Mouse (Mus musculus) cerebellum, postnatal 10 days (tissue): ENCODE measurements at regions not wholly inside any gene's neighbourhood (a gene's known extent, or its start where the extent isn't known, plus 50 kb on each side); places are given as distances from the start of the nearest gene placed in this dataset.
"Not testable (repeated sequence)": the region's sequence is repeated elsewhere in the genome, so short reads cannot be mapped to it uniquely, and the experiment has no call there.

Experiments used
- DNase-seq, 2 experiments: peaks; one replicate each; pipeline ENCODE4 v3.0.0; 2021; ENCODE audit warnings: mixed read lengths in 2 of 2

- peak in 1 of 2 experiments; percentile 20 for DNase-seq
These were observed 592.1 kb downstream of the Dcdc2c start for GRCm38 (mm10) chr12:27960064-27960463.

DNA sequence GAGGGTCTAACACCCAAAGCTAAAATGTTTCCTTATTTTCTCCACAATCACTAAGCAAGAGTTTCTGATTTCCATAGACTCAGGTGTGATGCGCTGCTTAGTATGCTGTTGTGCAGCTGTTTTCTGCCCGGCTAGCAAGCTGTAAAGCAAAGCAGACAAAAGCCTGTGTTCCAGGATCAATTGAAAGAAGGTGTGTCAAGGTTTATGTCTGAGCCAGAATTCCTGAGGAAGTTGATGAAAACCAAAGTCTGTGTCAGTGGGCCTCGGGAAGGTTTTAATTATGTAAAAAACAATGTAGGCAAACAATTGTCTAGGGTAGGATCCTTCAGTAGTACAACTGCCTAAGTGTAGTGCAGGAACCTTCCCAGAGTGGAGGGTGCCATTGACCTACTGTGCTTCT lies 604.6 kb downstream of the Dcdc2c start:
- no peak for DNase-seq

DNA sequence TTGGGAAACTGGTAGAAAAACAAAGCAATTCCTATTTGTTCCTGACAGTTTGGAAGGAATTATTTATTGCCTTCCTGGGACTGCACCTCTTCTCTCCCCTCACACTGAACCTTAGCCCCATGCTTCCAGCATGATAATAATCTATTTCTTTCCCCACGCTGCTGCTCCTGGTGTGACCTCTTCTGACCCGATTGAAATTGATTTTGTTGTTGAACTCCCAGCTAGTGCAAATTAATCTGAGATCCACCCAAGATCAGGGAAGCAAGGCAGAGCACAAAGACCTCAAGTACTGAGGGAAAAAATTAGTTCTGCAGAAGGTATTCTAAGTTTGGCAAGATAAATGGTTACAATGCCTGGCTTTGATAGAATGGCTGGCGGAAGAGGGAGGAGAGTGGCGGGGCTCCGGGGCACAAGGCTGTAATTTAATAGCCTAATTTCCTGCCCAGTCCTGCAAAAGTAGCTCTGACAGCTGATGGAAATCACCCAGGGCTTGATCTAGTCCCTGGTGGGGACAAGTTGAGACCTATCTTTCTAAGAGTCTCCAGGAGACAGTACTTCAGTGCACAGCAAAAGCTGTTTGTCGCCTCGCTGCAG lies 604.6 kb upstream of the Sox11 start:
- no peak for DNase-seq

DNA sequence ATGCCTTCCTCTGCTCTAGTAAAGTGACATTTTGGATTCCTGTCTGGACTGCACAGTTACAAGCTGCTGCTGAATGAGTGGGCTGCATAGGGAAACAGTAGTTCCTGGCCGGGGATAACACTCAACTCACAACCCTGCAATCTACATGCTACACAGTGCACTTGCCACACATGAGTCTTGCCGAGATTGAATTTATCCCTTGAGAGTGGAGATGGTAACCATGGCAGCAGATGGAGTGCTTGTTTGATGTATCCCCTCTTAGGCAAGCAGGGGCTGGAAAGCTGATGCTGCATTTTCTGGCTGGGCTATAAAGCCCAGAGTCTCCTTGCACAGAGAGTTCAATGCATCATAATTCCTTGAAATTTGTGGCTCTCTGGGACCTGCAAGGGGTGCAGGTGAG lies 603.0 kb upstream of the Sox11 start:
- no peak for DNase-seq

DNA sequence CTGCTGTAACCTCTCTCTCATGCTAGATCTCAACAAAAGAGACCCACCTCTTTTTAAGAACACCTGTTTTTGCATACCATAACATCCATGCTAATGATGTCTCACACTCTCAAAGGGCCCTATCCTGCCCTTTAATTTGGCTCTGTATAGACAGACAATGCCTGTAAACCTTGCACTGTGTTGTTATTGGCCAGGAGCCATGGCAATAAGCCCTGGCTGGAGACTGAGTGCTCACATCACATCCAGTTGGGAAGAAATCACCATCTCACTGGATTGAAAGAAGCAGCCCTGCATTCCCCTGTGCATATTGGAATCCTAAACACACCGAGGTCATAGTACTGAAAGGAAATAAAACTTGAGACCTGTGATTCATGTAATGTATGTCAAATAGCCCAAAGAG lies 598.7 kb upstream of the Sox11 start:
- peak; percentile 28 to 30 for DNase-seq

- peak; percentile 31 to 52 for DNase-seq
These were observed 590.2 kb upstream of the Sox11 start for GRCm38 (mm10) chr12:27932382-27933140.

GRCm38 (mm10) chr12:27928366-27928963 lies 586.1 kb upstream of the Sox11 start:
- peak; percentile 8 to 17 for DNase-seq

DNA sequence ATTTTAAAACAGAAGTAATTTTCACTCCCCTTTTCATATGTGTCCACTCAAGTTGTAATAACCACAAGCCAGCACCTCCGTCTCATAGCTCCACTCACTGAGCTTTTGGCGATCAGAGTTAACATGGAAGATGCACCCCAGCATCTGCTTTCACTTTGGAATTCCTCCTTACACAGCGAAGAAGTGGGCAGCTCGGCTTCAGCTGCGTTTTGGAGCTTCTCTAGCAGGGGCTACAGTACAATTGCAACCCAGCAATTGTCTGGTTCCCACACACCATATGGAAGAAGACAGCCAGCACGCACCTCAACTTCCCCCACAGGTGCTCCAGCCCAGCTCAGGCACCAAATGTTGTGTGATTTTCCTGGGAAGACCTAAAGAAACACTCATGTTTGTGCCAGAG lies 584.4 kb upstream of the Sox11 start:
- DNase-seq = no peak

DNA sequence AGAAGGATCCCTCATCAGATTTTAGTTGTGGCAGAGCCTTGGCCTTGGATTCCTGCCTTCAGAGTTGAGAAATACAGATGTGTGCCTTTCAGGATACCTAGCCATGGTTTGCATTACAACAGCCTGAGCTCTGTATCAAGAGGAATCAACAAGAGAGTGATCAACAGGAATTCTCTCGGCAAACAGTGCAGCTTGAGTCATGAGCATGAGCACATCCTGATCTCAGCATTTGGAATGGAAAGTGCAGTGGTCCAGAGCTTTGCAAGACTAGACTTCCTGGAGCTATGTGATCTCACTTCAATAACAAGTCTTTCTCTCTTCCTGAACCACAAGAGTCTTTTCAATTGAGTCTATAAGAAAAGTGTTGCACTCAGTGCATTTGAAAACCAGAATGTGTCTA lies 578.2 kb upstream of the Sox11 start:
- DNase-seq = no peak

DNA sequence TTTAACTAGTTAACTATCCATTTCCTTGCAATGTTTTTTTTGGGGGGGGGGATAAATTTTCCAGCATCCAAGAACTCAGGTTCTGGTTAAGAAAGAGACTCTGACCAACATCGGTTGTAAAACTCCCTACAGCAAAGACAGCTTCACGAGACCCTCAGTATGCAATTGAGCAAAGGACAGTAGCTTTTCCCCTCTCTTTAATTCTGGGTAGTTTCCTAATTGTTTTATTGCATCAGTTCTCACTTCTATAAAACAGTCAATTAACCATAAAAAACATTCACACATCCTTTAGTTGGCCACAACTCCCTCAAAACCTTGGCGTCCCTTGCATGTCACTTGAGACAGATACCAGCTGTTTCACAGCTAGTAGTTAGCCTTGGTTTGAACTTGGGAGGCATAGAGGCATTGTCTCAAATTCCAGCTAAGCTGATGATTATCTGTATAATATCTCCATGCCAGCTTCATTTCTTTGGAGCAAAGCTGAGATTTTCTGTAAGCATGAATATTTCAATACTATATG lies 574.1 kb upstream of the Sox11 start:
- no peak for DNase-seq

DNA sequence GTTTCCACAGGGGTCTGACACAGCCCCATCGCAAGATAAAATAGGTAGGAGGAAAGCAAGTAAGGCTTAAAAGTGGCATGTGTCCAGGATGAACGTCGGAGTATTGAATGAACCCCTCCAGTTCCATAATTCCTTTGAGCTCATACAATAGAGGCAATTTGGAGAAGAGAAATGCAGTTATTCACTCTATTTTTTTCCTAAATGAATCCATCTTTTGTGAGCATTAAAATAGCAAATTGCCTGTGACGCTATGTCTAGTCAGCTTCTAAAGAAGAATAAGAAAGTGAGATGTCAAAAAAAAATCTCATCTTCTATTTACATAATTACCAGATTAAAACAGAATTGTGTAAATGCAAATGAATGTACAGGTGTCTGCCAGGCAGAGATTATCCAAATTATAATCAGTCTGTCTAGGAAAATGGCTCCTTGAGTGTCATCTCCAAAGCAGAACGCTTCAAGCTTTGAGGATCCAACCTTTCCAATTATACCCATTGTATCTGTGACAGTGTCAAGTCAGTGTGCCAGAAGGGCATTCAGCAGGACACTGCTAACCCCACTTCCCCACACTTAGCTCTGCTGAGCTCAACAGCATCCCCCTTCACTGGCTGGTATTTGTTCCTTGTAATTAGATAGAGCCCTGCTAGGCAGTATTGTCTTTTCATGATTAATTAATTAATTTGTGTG lies 567.2 kb upstream of the Sox11 start:
- DNase-seq = no peak

GRCm38 (mm10) chr12:27896682-27897081 lies 554.3 kb upstream of the Sox11 start:
- not testable (repeated sequence) for DNase-seq

DNA sequence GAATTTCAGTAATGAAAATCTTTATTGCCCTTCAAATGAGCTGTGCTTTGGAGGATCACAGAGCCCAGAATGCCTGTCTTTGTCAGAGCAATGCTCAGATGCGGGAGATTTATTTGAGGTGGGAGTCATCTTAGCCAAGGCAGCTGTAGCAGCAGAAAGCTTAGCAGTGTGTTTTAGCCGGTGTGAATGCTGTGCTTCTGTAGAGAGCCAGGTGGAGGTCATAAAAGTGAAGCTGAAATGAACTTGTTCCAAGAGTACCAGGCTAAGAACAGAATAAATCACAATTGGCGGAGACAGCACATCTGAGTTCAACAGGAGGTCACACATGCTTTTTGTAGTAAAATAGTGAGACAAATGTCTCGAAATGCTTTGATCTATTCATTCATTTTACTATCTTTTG lies 539.3 kb upstream of the Sox11 start:
- no peak for DNase-seq

DNA sequence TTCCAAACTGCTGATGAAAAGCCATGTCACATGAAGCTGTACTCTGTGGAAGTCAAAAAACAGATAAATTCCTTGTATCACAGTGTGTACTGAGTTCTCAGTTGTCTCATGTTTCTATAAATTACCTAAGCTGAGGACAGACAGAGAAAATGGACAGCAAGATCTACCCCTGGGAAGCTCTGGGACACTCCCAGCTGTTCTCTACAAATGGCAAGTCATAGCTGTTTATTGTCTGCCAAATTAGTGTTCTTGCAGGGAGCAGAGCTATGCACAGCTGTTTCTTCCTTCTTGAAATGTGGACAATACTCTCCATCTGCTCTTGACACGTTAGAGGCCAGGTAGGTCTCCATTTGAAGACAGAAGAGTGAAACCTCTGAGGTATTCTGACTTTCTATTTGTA lies 524.0 kb upstream of the Sox11 start:
- DNase-seq = no peak

DNA sequence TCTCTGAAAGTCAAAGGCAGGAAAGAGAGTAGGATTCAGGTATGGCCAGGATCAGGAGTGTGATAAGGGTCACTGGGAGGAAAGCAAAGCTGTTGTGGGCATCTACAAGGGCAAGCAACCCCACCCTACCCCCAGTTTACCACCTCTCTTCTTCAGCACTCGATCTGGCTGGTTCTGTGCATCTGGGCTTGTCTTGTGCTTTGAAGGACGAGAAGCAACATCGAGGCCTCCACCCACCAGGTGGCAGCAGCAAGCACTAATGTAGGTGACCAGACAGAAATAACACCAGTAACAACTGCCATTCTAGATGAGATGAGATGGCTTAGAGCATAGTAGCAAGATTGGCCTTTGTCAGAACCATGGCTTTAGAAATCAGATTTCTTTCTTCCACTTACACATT lies 507.2 kb upstream of the Sox11 start:
- peak; percentile 40 to 49 for DNase-seq

DNA sequence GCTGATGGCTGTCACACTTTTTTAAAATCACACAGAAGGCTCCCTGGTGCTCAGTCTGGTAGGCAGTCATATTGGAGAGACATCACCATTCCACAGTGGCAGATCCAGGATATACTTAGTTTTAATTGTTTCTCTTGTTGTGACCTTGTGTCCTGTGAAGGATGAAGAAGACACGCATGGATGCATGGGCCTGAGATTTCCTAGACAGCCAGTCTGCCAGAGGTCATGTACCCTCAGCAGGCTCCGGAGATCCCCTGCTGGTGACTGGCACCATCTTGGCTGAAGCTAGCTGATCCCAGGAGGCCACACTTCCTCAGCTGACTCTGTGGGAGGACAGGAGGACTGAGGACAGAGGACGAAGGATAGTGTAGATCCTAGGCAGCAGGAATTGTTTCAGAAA lies 506.7 kb upstream of the Sox11 start:
- DNase-seq = no peak

DNA sequence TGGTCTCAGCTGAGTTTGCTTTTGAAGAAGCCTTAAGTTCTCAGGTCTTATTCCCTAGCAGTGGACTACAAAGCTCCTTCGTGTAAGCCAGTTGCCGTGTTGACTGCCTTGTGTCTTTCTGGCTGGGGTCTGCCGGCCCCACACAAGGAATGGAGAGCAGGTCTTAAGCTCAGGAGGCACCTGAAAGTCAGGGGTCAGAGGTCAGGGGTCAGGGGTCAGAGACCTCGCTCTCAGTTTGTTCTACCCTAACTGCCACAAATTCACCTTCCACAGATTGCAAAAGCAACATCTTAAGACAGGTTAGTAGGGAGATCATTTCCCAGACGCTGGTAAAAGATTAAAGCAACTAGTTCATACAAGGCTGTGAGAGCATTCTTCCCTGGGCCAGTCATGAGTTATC lies 505.8 kb upstream of the Sox11 start:
- no peak for DNase-seq

DNA sequence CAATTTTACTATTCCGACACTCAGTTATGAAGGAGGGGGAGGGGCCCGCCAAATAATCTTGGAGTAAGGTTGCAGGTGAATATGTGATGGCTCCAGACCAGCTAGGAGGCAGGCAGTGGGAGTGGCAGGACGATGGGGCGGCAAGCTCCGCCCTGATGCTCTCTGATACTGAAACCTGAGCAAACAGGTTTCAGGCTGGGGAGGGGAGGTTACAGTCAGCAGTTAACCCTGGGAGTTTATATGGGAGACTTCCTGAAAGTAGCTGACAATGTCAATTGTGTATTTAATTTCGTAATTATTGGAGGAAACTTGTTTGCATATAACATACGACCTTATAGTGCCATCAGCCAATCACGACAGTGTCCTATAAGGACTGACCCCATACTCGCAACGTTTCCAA lies 505.0 kb upstream of the Sox11 start:
- no peak for DNase-seq

DNA sequence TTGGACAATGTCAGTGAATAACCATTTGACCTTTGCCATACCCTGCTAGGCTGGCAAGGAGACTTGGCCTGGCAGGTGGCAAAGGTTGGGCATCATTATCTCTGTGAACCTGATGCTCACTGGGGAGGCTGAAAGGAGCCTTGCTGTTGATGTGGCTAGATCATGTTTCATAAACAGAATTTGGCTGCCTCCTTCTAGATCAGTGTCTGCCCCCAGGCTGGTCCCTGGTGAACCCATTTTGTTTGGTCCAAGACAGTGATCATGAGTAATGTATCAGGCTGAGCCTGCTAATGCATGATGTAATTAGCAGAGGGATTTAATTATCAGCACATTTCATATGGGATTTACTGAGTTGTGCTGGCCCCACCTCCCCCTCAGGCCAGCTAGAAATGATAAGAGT lies 502.6 kb upstream of the Sox11 start:
- DNase-seq = peak; percentile 4 to 20

- no peak for DNase-seq
These were observed 496.6 kb upstream of the Sox11 start for GRCm38 (mm10) chr12:27838955-27839354.

- DNase-seq = no peak
These were observed 496.0 kb upstream of the Sox11 start for GRCm38 (mm10) chr12:27838384-27838783.

DNA sequence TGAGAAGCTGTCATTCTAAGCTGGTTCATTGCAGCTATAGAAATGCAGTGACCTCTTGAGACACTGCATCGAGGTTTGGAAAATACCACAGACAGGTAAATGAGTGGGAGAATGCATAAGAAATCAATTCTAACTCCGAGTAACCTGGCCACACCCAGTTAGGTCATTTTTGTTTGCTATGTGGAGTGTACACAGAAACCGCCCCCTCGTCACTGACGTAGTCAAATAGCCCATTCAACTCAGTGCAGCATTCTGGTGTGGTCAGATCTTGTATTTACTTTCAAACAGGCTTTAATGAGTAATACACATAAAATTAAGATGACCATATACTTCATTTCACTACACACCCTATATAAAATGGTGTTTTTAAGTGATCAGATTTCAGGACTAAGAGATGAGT lies 483.8 kb upstream of the Sox11 start:
- DNase-seq = no peak

DNA sequence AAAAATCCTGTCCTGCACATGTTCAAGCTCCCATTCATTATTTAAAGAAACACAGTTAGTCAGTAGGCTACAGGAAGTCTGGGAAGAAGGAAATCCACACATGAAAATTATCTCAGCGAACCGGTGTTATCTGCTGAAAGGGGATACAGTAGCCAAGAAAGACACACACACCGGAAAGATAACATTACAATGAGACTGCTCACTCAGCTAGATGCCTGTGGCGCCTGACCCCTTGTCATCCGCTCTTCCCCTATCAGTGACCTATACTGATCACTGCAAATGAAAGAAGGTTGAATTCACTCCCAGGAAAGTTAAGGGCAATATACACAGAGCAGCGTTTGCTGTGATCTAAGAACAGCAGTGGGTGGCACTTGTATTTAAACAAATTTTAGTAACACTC lies 481.0 kb upstream of the Sox11 start:
- no peak for DNase-seq

- no peak for DNase-seq
These were observed 454.3 kb upstream of the Sox11 start for GRCm38 (mm10) chr12:27796642-27797041.
